Mouse (Mus musculus) T-cell, adult 2 months (primary cell): Measurements from ENCODE around the gene Lcn5.

Experiments
- DNase-seq: peaks from one replicate; pipeline ENCODE4 v3.0.0; 2022; ENCODE audit warnings: low spot score

Lcn5 gene

GRCm38 (mm10) chr2:25657652-25658051 is at the start of gene Lcn5:
Lcn5 (plus strand) TSS chr2:25657952.
- no peak for DNase-seq

- DNase-seq = no peak
Measured at GRCm38 (mm10) chr2:25608671-25609070, 49.1 kb upstream of the Lcn5 start.

GRCm38 (mm10) chr2:25616398-25616797 is 41.4 kb upstream of the Lcn5 start:
- DNase-seq = no peak

- DNase-seq = no peak
Measured at GRCm38 (mm10) chr2:25617578-25617977, 40.2 kb upstream of the Lcn5 start, which contains the start of gene Ccdc183. Ccdc183 (minus strand) TSS chr2:25617678.

GRCm38 (mm10) chr2:25620386-25620785 is 37.4 kb upstream of the Lcn5 start:
- peak; percentile 65 for DNase-seq

- no peak for DNase-seq
Measured at GRCm38 (mm10) chr2:25620852-25621228, 36.9 kb upstream of the Lcn5 start.

- peak; percentile 50 for DNase-seq
Measured at GRCm38 (mm10) chr2:25621229-25622200, 36.2 kb upstream of the Lcn5 start, which contains the start of gene Tmem141. Tmem141 (minus strand) TSS chr2:25622005.

- no peak for DNase-seq
Measured at GRCm38 (mm10) chr2:25625986-25626385, 31.8 kb upstream of the Lcn5 start.

GRCm38 (mm10) chr2:25627811-25628210 is 29.9 kb upstream of the Lcn5 start, which contains the start of gene Fcna:
Fcna (minus strand) TSS chr2:25628030.
- DNase-seq = no peak

GRCm38 (mm10) chr2:25628738-25629137 is 29.0 kb upstream of the Lcn5 start:
- DNase-seq = no peak

- DNase-seq = no peak
Measured at GRCm38 (mm10) chr2:25633616-25634015, 24.1 kb upstream of the Lcn5 start.

- no peak for DNase-seq
Measured at GRCm38 (mm10) chr2:25634046-25634445, 23.7 kb upstream of the Lcn5 start.

GRCm38 (mm10) chr2:25639890-25640289 is 17.9 kb upstream of the Lcn5 start:
- peak; percentile 24 for DNase-seq

- DNase-seq = no peak
Measured at GRCm38 (mm10) chr2:25652902-25653301, 4.8 kb upstream of the Lcn5 start, which contains the start of gene Lcn8. Lcn8 (plus strand) TSS chr2:25653120.

- no peak for DNase-seq
Measured at GRCm38 (mm10) chr2:25654502-25654901, 3.2 kb upstream of the Lcn5 start.

GRCm38 (mm10) chr2:25656691-25657090 is 1.1 kb upstream of the Lcn5 start:
- no peak for DNase-seq

GRCm38 (mm10) chr2:25657246-25657645 is 506 bp upstream of the Lcn5 start:
- no peak for DNase-seq

GRCm38 (mm10) chr2:25660279-25660678 is 2.5 kb downstream of the Lcn5 start:
- no peak for DNase-seq

- no peak for DNase-seq
Measured at GRCm38 (mm10) chr2:25661245-25661970, 3.7 kb downstream of the Lcn5 start.

- peak; percentile 39 for DNase-seq
Measured at GRCm38 (mm10) chr2:25663511-25663910, 5.8 kb downstream of the Lcn5 start.

- DNase-seq = no peak
Measured at GRCm38 (mm10) chr2:25664125-25664524, 6.4 kb downstream of the Lcn5 start.

- no peak for DNase-seq
Measured at GRCm38 (mm10) chr2:25666516-25666915, 8.8 kb downstream of the Lcn5 start.

GRCm38 (mm10) chr2:25676486-25676885 is 18.7 kb downstream of the Lcn5 start, which contains the start of gene Lcn6:
Lcn6 (plus strand) TSS chr2:25676786.
- DNase-seq = no peak
